Mouse (Mus musculus) G1E (cell line): ENCODE results near the gene Atp9a.

Source experiments
- CTCF ChIP-seq: IDR thresholded peaks from 2 replicates; pipeline ENCODE4 v1.5.1; 2012; ENCODE audit warnings: low read depth, low read length, inconsistent platforms, mixed read lengths
- GATA1 ChIP-seq: IDR thresholded peaks from 2 replicates; pipeline ENCODE4 v1.6.1; 2012; ENCODE audit warnings: borderline replicate concordance, low read length, inconsistent platforms, mixed read lengths

DNA sequence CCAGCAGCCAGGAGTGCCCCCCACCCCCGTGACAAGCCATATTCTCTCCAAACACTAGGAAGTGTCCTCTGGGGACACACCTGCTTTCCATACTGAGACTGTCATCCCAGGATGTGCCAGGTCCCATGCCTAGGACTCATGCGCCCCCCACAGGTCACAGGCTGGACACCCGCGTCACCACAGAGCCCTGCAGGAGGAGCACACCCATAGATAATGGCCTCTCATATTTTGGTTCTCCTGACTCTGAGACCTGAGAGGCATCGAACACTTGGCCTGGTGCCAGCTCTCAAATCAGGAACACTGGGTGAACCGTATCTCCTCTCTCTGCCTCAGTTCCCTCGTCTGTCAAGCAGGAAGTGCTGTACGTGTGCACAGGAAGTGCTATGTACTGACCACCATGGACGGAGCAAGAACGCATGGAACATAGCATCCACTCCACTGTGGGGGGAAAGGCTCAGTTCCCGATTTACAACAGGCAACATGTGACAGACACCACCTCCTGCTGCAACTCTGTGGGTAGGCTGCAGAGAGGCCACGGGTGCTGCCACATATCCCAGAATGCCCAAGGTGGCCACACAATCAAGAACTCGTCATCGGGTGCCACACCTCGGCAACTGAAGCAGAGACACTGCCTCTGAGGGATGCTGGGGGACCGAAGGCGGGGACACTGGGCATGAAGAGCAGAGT, 87.1 kb downstream of the Atp9a start:
- TF ChIP-seq CTCF (no peak), GATA1 (no peak)
